Mouse (Mus musculus) liver, adult (tissue): ENCODE data around the gene Rasgrp3.
A peak's percentile ranks its signal among the peaks of the same experiment; 100 is the strongest.

ENCODE experiments used
- GATA4 ChIP-seq: IDR thresholded peaks from 2 replicates; pipeline ENCODE4 v1.6.1; 2014; ENCODE audit warnings: mild to moderate bottlenecking, low read length; ENCODE audit not compliant: insufficient replicate concordance

Rasgrp3 gene

DNA sequence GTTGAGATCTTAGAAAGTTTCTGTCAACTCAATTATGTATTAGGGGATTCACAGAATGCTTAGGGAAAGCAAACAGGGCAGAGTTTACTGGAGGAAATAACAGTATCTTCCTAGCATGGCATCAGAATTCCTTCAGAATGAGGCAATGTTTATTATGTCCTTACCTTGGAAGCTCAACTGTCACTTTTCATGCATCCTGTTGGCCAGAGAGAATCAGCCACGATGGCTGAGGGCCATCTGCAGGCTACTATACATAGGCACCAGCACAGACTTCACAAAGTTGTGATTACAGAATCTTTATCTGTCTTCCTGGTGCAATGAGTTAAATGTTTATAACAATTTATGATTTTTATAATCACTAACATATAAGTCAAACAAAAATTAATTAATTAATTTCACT, 13.3 kb downstream of the Rasgrp3 start:
- no peak for TF ChIP-seq GATA4

- no peak for TF ChIP-seq GATA4
Measured at GRCm38 (mm10) chr17:75452313-75452712, 16.6 kb downstream of the Rasgrp3 start.

GRCm38 (mm10) chr17:75453639-75454038, 17.9 kb downstream of the Rasgrp3 start:
- no peak for TF ChIP-seq GATA4

- TF ChIP-seq GATA4 = no peak
Measured at GRCm38 (mm10) chr17:75460621-75461020, 24.9 kb downstream of the Rasgrp3 start.

GRCm38 (mm10) chr17:75461771-75462170, 26.1 kb downstream of the Rasgrp3 start:
- no peak for TF ChIP-seq GATA4

DNA sequence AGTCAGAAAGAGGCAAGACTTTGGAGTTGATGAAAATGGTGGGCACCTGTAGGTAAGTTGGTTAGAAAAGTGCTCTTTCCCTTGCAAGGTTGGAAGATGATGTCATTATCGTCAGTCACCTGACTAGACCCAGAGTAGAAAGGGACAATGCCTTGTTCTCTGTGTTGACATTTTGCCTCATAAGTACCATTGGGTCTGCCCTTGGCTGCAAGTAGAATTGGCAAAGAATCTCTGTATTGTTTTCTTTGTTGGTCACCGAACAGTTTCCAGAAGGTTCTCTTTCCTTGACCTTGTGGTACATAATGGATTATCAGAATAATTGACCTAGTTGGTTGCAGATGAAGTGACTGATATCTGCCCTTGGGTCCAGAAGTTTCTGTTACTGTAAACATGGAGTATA, 27.9 kb downstream of the Rasgrp3 start:
- TF ChIP-seq GATA4 = no peak

DNA sequence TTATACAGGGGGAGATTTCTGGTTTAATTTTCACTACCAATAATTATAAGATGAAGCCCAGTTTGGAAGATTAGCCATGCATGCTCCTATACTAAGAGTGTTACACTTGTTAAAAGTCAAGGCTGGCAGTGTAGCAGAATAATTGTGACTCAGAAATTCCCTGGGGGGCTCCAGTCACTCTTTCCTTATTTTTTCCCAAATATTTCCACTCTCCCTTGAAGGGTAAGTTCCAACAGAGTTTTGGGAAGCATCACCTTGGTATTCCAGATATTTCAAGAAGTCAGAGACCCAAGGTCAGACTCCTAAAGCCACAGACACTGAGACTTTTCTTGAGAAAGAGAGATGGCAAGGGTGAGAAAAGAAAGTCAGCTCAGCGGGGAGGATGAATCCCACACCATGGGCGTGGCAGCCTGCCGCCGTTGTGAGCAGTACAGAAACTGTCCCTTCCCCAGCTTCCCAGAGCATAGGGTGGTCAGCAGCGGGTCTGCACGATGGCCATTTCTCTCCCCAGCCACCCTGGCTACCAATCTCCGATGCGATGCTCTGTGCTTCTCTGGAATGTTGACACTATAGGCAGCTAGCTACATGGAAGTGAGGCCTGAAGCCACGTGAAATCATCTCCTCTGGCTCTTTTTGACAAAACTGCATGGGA, 28.8 kb downstream of the Rasgrp3 start:
- no peak for TF ChIP-seq GATA4

DNA sequence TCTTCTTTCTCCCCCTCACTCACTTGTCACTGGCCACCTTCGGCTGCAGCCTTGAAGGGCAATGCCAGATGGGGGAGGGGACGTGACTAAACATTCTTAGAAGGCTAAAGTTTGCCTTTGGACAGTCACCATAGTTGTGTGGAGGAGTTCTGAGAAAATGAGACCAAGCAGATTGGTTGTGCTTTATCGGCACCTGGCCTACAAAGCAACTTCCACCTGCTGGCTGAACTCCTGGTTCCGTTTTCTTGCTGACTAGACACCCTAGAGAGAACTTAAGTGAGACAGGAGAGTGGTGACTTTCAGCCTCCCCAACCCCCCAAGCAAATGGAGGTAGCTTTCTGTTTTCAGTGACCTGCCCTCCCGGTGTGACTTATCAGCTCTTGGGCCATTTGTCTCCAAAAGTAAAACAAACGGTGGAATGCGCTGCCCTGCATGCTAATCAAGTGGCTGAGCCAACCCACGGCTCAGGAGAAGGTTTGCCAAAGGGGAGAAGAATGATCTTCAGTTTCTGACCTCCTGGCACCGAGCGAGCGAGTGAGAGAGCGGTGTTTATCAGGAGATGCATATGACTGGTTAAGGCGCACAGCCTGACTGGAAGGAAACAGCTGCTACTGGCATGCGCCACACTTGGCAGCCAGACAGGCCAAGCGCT, 29.4 kb downstream of the Rasgrp3 start:
- TF ChIP-seq GATA4 = peak; percentile 30; the same call in 1 of the 2 replicates

- TF ChIP-seq GATA4 = no peak
Measured at GRCm38 (mm10) chr17:75465635-75465997, 29.9 kb downstream of the Rasgrp3 start.

DNA sequence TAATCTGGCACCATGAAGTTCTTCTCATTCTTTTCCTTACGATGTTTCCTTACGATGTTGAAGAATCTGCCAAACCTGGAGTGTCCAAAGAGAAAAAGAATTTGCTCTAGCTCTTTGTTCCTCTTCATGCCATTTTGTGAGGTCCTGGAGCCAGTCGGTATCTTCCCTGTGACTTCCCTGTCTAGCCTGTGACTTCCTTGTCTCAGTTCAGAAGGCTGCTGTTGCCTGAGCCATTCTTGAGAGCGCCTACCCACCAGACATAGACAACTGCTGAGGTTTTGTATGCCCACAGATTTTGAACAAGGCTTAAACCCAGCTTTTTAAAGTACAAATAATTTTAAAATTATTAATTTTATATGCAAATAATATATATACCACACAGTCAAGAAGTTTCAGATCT, 31.3 kb downstream of the Rasgrp3 start:
- no peak for TF ChIP-seq GATA4

- no peak for TF ChIP-seq GATA4
Measured at GRCm38 (mm10) chr17:75467526-75467925, 31.8 kb downstream of the Rasgrp3 start.

GRCm38 (mm10) chr17:75468479-75469114, 32.9 kb downstream of the Rasgrp3 start:
- no peak for TF ChIP-seq GATA4

- no peak for TF ChIP-seq GATA4
Measured at GRCm38 (mm10) chr17:75470325-75470724, 34.6 kb downstream of the Rasgrp3 start.

DNA sequence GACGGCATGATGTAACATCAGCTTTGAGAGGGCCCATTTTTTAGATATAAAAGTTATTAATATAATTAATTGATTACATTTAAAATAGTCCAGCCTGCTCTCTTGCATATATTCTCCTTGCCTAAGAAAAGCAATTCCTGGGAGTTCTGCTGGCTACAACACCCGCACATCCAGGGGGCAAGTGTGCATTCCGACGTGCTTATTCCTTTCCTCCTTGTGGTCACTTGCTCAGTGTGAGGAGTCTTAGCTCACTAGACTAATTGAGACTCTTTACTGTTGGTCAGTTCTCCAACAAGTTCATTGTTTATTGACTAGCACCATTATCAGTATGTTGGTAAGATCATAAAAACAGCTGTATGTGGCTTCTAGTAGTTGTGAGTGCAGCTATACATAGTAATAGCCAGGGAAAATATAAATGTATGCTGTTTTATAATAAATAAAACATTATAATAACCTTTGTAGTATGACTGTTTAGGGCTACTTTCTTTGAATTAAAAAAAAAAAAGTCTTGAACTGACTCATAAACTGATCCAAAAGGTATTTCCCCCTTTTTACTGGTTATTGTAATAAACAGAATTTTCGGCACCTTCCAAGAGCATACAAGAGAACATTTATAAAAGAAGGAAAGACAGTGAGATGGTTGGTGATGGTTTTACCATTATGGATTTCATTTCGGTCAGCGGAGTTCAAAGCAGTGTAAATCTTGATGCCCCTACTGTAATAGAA, 35.4 kb downstream of the Rasgrp3 start:
- TF ChIP-seq GATA4 = no peak

DNA sequence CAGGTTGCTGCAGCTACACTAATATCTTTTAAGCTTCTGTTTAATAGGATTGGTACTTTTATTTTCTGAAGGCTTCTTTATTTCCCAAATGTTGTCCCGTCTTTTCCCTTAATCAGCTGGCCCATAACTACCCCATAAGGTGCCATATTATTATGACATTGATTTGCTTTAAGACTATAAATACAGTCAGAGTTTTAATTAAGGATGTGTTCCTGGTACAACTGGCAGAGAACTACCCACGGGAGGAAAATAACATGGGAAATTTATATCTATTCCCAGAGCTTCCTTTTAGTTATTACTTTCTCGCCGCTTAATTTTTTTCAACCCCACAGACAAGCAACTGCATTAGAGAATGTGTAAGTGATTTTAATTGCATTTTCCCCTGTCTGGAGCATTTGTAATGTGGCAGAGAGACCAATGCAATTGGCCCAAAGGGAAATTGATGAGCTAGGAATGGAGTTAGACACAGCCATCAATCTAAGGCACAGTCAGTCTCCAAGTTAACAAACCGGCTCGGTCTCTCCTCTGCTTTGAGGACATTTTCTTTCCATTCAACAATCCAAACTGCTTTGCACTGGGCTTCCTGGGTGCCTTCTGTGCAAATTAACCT, 36.1 kb downstream of the Rasgrp3 start:
- TF ChIP-seq GATA4 = no peak
